Mouse (Mus musculus): Measurements from ENCODE around the gene Arid2. TPM values are rescaled to one million over a fixed set of nuclear protein-coding genes. Genes with fewer than 3 reads are reported as not detected.
"Not testable (repeated sequence)": the region's sequence is repeated elsewhere in the genome, so short reads cannot be mapped to it uniquely, and the experiment has no call there.

Gene Arid2
- total RNA-seq, 2 experiments from 2014 or later = 39.9 to 52.9 TPM

GRCm38 (mm10) chr15:96434202-96434601, 146.9 kb downstream of the Arid2 start:
- DNase-seq = no peak

GRCm38 (mm10) chr15:96441480-96441879, 154.2 kb downstream of the Arid2 start:
- DNase-seq = not testable (repeated sequence)

- DNase-seq = no peak
Measured at GRCm38 (mm10) chr15:96446785-96447184, 159.5 kb downstream of the Arid2 start.

GRCm38 (mm10) chr15:96448656-96449299, 161.5 kb downstream of the Arid2 start:
- DNase-seq = no peak

GRCm38 (mm10) chr15:96453346-96453745, 166.0 kb downstream of the Arid2 start:
- no peak for DNase-seq

Small RNA genes within 50 kb of the gene (microRNA-seq; reads per million reads assigned to microRNA genes)
- gene Gm25397 = not detected

Other genes starting within 250 kb of the Arid2 start
- 10 to 100 TPM; 65.7 to 78.4 TPM for gene Scaf11, start 173.3 kb downstream of the Arid2 start, total RNA-seq (2021)

All from adrenal gland, postnatal 10 days (tissue).